Mouse (Mus musculus): ENCODE data around the gene Arpc1b.
"Not testable (repeated sequence)": the region's sequence is repeated elsewhere in the genome, so short reads cannot be mapped to it uniquely, and the experiment has no call there.

Arpc1b gene

DNA sequence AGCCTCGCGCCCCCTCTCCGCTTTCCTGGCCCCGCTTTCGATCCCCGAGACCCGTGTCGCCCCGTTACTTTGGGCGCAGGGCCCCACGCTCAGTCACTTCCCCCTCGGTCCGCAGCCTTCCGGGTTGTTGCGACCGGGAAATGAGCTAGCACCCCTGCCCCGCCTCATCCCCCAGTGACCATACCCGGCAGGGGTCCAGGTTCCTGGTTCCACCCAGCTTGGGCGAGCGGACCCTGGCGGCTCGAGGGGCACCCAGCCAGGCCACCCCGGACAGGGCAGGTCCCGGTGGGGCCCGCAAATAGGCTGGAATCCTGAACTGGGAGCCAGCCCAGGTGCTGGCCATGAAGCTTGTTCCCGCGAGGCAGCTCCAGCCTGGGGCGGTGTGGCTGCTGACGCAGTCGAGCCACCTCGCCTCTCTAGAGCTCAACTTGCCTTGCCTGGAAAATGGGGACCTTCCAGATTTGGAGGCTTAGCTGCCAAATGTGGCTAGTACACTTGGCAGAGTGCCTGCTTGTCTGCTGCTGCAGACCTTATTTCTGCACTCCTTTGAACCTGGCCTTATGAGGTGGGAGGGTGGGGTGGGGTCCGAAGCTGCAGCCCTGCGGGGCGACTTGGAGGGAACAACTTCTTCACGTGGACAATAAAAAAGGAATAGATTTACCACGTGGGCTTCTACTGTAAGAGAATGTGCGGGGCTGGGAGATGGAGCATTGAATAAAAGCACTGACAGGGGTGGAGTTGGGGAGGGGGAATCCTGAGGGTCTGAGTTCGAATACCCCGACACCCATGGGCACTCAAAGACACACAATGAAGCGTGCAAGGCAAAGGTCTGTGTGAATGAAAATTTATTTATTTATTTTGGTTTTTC lies 825 bp downstream of the Arpc1b start:
- CTCF ChIA-PET = no interaction called here

DNA sequence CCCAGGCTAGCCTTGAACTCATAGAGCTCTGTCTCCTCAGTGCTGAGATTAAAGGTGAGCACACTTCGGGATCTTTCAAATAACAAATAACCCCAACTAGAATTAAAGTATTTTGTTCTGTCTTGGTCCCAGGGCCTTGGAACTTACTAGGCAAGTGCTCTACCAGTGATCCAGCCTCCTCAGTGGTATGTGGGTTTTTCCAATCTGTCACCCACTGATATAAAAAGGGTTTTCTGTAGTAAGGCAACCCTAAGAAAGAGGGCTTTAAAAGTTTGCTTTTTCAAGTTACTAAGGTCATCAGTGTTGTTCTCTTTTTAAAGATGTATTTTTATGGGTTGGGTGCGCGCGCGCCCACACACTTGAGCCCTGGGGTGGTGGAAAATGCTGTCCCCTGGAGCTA lies 1.7 kb downstream of the Arpc1b start:
- CTCF ChIA-PET = no interaction called here

DNA sequence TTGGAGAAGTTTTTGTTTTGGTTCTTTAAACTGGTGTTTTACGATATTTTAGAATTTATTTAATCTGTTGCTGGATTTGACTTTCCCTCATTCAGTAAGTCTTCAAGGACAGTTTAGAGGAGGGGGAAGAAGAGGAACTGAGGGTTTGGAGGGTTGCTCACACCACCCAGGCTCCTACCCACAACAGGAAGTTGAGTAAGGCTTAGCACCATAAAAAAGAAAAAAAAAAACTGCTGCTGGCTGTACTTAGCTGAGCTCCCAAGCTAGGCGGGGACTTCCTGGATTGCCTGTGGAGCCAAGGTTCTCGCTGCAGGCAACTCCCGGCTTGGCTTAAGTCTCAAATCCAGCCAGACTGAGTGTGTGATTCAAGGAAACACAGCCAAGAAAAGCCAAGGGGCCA lies 2.3 kb downstream of the Arpc1b start:
- CTCF ChIA-PET = no interaction called here

DNA sequence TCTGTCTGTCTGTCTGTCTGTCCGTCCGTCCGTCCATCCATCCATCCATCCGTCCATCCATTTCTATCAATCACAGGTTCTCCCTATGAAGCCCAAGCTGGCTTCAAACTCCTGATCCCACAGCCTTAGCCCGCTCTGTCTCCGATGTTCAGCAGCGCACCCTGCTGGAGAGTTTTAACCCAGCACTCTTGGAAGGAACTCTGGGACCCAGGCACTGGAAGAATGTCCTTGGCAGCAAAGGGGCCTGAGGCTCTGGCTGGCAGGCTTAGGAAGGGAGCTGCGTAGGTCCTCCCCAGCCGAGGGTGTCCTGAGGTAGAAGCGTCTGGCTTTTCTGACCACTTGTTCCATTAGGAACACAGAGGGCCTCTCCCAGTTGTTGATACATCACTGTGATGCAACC lies 2.9 kb downstream of the Arpc1b start:
- CTCF ChIA-PET = no interaction called here

GRCm38 (mm10) chr5:145118005-145118404 lies 4.0 kb downstream of the Arpc1b start:
- CTCF ChIA-PET = interaction anchor here (0.7 kb wide), 2 partner anchors 19 to 1918 kb away, joined by 3 to 4 read pairs; no protein-coding TSS in a partner anchor

DNA sequence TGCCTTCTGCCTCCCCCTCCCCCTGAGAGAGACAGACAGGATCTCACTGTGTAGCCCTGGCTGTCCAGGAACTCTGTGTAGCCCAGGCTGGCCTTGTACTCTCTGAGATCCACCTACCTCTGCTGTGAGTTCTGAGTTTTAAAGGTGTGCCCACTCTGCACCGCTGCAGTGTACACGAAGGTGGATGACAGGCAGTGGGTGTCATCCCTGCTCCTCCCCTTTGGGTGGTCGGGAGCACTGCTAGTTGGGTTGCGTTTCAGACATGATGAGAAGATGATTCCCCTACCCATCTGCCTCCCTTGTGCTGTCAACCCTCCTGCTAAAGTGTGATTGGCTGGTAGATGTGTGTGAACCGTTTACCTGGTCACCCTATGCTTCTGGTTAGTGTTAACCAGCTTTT lies 4.4 kb downstream of the Arpc1b start:
- CTCF ChIA-PET = no interaction called here

DNA sequence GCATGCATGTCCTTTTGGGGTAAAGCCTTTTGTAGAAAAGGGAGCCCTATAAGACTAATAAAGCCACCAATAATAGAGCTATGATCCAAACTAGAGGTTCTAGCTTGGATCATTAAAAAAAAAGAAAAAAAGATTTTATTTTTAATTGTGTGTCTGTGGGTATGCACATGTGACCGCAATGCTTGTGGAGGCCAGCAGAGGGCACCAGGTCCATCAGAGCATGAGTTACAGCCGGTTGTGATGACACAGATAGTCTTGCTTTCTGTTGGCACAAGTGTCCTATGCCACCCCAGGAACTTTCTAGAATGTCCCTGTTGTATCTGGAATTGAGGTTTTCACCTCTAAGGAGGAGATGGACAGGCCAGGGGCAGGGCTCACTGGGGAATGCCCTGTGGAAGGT lies 5.4 kb downstream of the Arpc1b start:
- CTCF ChIA-PET = interaction anchor here (0.6 kb wide), 1 partner anchor 27 kb away, joined by 6 read pairs; no protein-coding TSS in a partner anchor

GRCm38 (mm10) chr5:145120921-145121320 lies 6.9 kb downstream of the Arpc1b start:
- CTCF ChIA-PET = no interaction called here

DNA sequence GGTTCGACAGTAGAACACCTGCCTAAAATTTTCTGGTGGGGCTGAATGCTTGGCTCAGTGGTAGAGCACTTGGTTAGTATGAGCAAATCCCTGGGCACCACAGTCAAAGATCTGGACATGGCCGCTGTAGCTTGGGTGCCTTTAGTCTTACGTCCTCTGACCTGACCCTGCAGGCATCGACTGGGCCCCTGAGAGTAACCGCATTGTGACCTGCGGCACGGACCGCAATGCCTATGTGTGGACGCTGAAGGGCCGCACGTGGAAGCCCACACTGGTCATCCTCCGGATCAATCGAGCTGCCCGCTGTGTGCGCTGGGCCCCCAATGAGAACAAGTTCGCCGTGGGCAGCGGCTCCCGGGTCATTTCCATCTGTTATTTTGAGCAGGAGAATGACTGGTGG lies 9.4 kb downstream of the Arpc1b start:
- CTCF ChIA-PET = no interaction called here

DNA sequence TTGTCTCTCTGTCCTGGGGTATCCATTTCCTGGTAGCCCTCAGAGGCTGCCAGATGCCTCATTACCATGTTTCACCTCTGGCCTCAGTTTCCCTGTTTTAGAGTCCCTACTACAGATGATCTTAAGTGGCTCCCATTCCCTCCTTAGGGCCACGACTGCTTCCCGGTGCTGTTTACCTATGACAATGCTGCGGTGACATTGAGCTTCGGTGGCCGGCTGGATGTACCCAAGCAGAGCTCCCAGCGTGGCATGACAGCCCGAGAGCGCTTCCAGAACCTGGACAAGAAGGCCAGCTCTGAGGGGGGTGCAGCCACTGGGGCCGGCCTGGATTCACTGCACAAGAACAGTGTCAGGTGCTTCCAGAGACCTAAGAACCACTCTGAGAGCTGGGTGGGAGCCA lies 12.6 kb downstream of the Arpc1b start:
- CTCF ChIA-PET = no interaction called here

DNA sequence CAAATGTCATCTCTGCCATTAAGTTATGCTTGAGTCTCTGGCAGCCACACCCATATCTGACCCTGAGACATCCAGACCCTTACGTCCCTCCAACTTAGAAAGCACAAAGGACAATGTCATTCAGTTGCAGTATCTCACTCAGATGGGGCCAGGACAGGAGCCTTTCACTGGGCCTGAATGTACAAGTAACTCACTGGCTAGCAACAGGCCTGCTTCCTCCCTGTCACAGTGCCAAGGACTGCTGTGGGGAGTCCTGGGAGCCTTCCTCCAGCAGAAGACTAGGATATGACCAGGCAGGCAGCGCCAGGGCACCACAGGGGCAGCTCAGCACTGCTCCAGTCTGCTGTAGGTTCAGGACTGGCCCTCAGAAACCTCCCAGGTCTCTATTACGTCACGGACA lies 15.1 kb downstream of the Arpc1b start:
- CTCF ChIA-PET = interaction anchor here (0.8 kb wide), 1 partner anchor 10 kb away, joined by 3 read pairs; no protein-coding TSS in a partner anchor

- CTCF ChIA-PET = interaction anchor here (0.8 kb wide), 1 partner anchor 9 kb away, joined by 3 read pairs; no protein-coding TSS in a partner anchor
These were observed 15.8 kb downstream of the Arpc1b start for GRCm38 (mm10) chr5:145129773-145130172.

DNA sequence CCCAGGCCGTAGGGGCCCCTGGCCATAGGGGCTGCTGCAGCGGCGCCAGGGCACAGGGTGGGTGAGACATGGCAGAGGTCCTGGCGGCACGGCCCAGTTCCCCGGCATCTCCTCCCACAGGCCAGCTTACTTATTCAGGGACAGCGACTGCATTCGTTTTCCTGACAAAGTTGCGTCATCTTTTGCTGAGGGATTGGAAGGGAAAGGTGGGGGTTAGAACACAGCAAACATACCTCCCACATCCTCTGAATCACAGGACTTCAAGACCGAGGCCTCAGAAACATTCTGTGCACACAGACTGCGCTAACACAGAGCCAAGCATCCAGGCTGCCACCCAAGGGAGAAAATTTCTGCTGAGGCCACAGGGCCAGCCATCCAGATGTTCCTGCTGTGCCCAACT lies 16.2 kb downstream of the Arpc1b start:
- CTCF ChIA-PET = no interaction called here

- CTCF ChIA-PET = no interaction called here
These were observed 17.0 kb downstream of the Arpc1b start for GRCm38 (mm10) chr5:145130995-145131394.

GRCm38 (mm10) chr5:145133275-145133674 lies 19.3 kb downstream of the Arpc1b start:
- CTCF ChIA-PET = not testable (repeated sequence)

- CTCF ChIA-PET = interaction anchor here (1.1 to 1.3 kb wide), 2 partner anchors 9 to 174 kb away, joined by 3 read pairs; no protein-coding TSS in a partner anchor
These were observed 24.8 kb downstream of the Arpc1b start for GRCm38 (mm10) chr5:145138836-145139235.

DNA sequence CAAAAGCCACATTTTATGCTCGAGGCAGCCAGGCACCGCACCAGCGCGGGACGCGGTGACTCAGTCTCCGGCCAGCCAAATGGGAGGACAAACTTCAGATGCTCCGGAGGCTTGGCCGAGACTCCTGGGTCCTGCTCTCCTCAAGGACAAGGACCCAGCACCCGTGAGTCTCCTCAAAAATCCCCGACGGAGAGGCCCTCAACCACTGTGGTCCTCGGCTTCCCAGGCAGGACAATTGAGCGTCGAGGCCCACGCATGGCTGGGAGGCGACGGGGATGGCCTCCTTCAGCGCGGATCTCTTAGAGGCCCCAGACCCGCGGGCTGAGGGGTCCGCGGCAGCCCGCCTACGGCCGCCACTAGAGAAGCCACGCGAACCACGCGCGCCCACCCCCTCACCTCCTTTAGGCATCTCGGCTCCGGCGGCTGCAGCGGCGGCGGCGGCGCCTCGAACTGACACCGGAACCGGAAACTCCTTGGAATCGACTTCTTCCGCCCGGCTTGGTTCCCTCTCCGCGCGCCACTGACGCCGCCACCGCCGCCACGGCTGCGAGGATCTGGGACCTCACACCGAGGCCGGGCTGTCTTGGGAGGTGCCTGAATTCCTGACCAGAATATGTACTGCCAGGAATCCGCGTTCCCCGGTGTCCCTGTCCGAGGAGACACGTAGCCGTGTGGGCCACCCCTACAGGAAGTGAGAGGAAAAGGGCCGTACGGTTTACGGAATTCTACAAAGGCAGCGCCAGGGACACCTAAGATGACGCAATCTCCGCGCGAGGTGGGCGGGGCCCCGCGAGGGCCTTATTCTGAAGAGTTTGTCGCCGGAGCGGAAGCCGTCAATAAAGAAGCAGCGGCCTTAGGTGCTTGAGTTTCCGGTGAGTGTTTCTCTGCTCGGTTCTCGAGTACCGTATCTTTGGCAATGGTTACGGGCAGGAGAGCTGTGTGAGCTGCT lies 25.8 kb downstream of the Arpc1b start, which contains the start of the genes Pdap1 and Bud31:
Pdap1 (minus strand) TSS at position 668 of the 949 bp plus-strand sequence.
Bud31 (plus strand) TSS at position 792 of the 949 bp plus-strand sequence.
- CTCF ChIA-PET = interaction anchor here (1.1 to 1.3 kb wide), 2 partner anchors 10 to 175 kb away, joined by 3 read pairs; no protein-coding TSS in a partner anchor

DNA sequence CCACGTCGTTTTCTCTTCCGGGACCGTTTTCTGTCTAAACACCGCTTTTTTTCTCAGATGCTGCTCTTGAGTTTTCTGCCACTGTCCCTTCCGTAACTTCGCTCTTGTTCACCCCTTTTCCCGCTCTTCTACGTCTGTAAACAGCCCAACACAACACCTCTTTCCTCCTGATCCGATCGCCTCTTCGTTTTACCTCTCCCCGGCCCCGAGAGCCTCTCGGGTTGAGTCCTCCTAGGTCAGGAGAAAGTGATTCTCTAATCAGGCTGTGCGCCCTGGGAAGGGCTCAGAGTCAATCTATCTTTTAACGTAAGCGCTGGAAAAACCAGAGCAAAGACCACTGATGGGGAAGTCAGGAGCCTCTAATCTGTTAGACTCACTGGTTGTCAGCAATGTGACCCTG lies 26.6 kb downstream of the Arpc1b start:
- CTCF ChIA-PET = no interaction called here

GRCm38 (mm10) chr5:145147748-145148147 lies 33.7 kb downstream of the Arpc1b start:
- CTCF ChIA-PET = no interaction called here

DNA sequence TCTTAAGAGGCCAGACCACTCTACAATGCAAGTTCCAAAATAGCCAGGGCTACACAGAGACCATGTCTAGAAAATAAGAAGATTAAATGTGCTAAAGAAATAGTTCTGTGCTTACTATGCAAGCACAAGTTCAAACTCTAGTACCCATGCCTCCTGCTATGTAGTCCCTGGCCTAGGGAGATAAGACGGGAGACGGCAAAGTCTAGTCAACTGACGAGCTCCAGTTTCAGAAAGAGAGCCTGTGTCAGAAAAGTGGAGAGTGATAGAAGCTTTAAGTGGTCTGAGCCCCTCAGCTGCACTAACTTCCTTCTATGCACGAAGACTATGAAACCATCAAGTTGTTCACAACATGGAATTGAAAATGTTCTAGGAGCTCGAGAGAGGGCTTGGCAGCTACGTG lies 35.3 kb downstream of the Arpc1b start:
- CTCF ChIA-PET = no interaction called here

DNA sequence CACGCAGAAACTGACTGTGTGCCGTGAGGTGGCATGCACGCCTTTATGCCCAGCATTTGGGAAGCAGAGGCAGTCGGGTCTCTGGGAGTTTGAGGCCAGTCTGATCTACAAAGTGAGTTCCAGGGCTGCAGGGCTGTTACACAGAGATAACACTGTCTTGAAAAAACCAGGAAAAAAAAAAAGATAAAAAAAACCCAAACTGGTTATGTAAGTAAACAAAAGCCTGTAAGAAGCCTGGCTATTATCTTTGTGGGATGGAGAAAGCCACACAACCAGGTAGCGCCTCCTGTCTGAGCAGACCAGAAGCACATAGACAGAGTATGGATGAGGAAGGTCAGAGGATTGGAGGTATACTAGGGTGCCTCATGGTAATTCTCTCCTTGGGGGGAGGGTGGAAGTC lies 38.7 kb downstream of the Arpc1b start:
- CTCF ChIA-PET = no interaction called here

DNA sequence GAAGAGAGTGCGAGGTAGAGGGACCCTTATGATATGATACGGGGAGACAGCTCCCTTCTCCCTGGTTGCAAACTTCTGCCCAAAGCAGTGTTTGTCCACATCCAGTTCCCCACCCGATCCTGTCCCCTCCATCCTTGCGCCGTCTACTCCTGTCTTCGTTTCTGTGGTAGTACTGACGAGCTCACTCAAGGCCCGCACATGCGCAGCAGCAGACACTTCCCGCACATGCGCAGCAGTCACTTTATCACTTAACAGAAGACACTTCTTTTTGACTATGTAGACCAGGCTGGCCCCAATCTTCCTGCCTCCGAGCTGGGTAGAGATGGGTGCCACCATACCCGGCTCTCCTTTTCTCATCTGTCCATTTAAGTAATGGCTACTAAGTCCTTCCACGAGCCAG lies 47.3 kb downstream of the Arpc1b start:
- CTCF ChIA-PET = no interaction called here
